8 mouse cellular contexts compared by ENCODE assay signal in genomic region chr12:32953596-32954215, GRCm38 (mm10). TPM values are rescaled to one million over a fixed set of nuclear protein-coding genes. Genes with fewer than 3 reads are reported as not detected.
A peak's percentile ranks its signal among the peaks of the same experiment; 100 is the strongest.
DNase-seq lines count a peak whose midpoint lies in the region; ATAC-seq and TF ChIP-seq lines count a peak whose summit lies in the region.

Gene Sypl, plus strand, starts transcription at chr12:32953891.

- TF ChIP-seq CTCF in bone marrow, adult 2 months (IDR thresholded peaks at IDR 0.05; ENCODE audit: control insufficient read depth, insufficient read depth, low read length): no peak
- no peak; the same call in 1 of the 2 replicates for TF ChIP-seq CTCF in midbrain, postnatal 0 days (IDR thresholded peaks at IDR 0.05)

- no peaks in the 10 kb centered on the region for H3K27me3 ChIP-seq in embryonic facial prominence, embryonic 15.5 days
- H3K27me3 ChIP-seq in limb, embryonic 14.5 days (ENCODE audit: control insufficient read depth, insufficient read depth, low read length): no peaks in the 10 kb centered on the region
- no peaks in the 10 kb centered on the region for H3K27me3 ChIP-seq in midbrain, postnatal 0 days (ENCODE audit: insufficient read depth, low read length)

- H3K36me3 ChIP-seq in embryonic facial prominence, embryonic 15.5 days: no peaks in the 10 kb centered on the region
- H3K36me3 ChIP-seq in limb, embryonic 14.5 days (ENCODE audit: control insufficient read depth, insufficient read depth, low read length): no peaks in the 10 kb centered on the region
- no peaks in the 10 kb centered on the region for H3K36me3 ChIP-seq in midbrain, postnatal 0 days (ENCODE audit: insufficient read depth, low read length)

- H3K4me3 ChIP-seq in bone marrow, adult 2 months (replicated peaks; ENCODE audit: control insufficient read depth, low read depth, low read length): peak within 1 kb of the TSS; percentile 91
- peak within 1 kb of the TSS; percentile 86 for H3K4me3 ChIP-seq in embryonic facial prominence, embryonic 15.5 days (replicated peaks)
- H3K4me3 ChIP-seq in limb, embryonic 14.5 days (replicated peaks; ENCODE audit: low read length): peak within 1 kb of the TSS; percentile 78
- peak within 1 kb of the TSS; percentile 88 for H3K4me3 ChIP-seq in midbrain, postnatal 0 days (ENCODE audit: low read depth, low read length)

- peak; percentile 99 for ATAC-seq in embryonic facial prominence, embryonic 15.5 days (ENCODE audit: insufficient number of reproducible peaks, low FRiP score, low TSS enrichment, low read depth)
- ATAC-seq in limb, embryonic 14.5 days (ENCODE audit: low FRiP score, low read depth): peak; percentile 97
- ATAC-seq in midbrain, postnatal 0 days (ENCODE audit: low FRiP score): peak; percentile 96

- peak within 1 kb of the TSS; percentile 83 for H3K9ac ChIP-seq in embryonic facial prominence, embryonic 15.5 days
- peak within 1 kb of the TSS; percentile 77 for H3K9ac ChIP-seq in limb, embryonic 14.5 days (ENCODE audit: low read depth, low read length, severe bottlenecking)
- H3K9ac ChIP-seq in midbrain, postnatal 0 days (replicated peaks; ENCODE audit: low read length, poor library complexity, severe bottlenecking): peak within 1 kb of the TSS; percentile 84

- TF ChIP-seq POLR2A in bone marrow, adult 2 months (IDR thresholded peaks at IDR 0.05; ENCODE audit: borderline replicate concordance, control insufficient read depth, low read depth, low read length): peak; percentile 61; the same call in 1 of the 2 replicates
- no peak for TF ChIP-seq POLR2A in limb, embryonic 14.5 days (IDR thresholded peaks at IDR 0.05; ENCODE audit: borderline replicate concordance, extremely low read depth, insufficient read depth, insufficient read length)

- H3K4me1 ChIP-seq in bone marrow, adult 2 months (ENCODE audit: control insufficient read depth, insufficient read depth, low read length): peaks cover 2% of the 10 kb centered on the region; the same call in 1 of the 2 replicates
- peaks cover 13% of the 10 kb centered on the region for H3K4me1 ChIP-seq in embryonic facial prominence, embryonic 15.5 days
- H3K4me1 ChIP-seq in limb, embryonic 14.5 days (ENCODE audit: control insufficient read depth, insufficient read depth, low read length): peaks cover 11% of the 10 kb centered on the region
- H3K4me1 ChIP-seq in midbrain, postnatal 0 days (ENCODE audit: insufficient read depth, low read length): peaks cover 8% of the 10 kb centered on the region

- peak within 1 kb of the TSS; percentile 99 for H3K27ac ChIP-seq in bone marrow, adult 2 months (ENCODE audit: control insufficient read depth, insufficient read depth, low read depth, low read length, poor library complexity)
- H3K27ac ChIP-seq in embryonic facial prominence, embryonic 15.5 days (replicated peaks): peak within 1 kb of the TSS; percentile 99
- peak within 1 kb of the TSS; percentile 93 for H3K27ac ChIP-seq in limb, embryonic 14.5 days (replicated peaks; ENCODE audit: low read depth, low read length)
- H3K27ac ChIP-seq in midbrain, postnatal 0 days (ENCODE audit: low read depth, low read length): peak within 1 kb of the TSS; percentile 94

- peak within 1 kb of the TSS; percentile 69 for H3K4me2 ChIP-seq in embryonic facial prominence, embryonic 15.5 days (replicated peaks)
- H3K4me2 ChIP-seq in limb, embryonic 14.5 days (replicated peaks; ENCODE audit: low read depth, low read length, severe bottlenecking): peak within 1 kb of the TSS; percentile 61
- peak within 1 kb of the TSS; percentile 57 for H3K4me2 ChIP-seq in midbrain, postnatal 0 days (ENCODE audit: low read depth, low read length, poor library complexity, severe bottlenecking)

- DNase-seq in 416B (ENCODE audit: low read depth): peak; percentile 98
- peak; percentile 95 for DNase-seq in heart, adult 8-10 months (ENCODE audit: low spot score)
- DNase-seq in kidney, adult 9 months: peak; percentile 99
- peak; percentile 99 for DNase-seq in limb, embryonic 14.5 days (ENCODE audit: low spot score)
- DNase-seq in midbrain, postnatal 0 days (ENCODE audit: low spot score): peak; percentile 99
- DNase-seq in spleen, postnatal 14 days (ENCODE audit: low spot score in 2 of 2): peak; percentile 85 to 87

- 1% methylated on average over 47 of the region's 52 CpGs for WGBS in bone marrow, adult 2 months
- WGBS in embryonic facial prominence, embryonic 15.5 days: under 1% methylated on average over 51 of the region's 52 CpGs
- under 1% methylated on average over 42 of the region's 52 CpGs for WGBS in limb, embryonic 14.5 days
- WGBS in midbrain, postnatal 0 days: under 1% methylated on average over 36 of the region's 52 CpGs

- H3K9me3 ChIP-seq in embryonic facial prominence, embryonic 15.5 days (replicated peaks): no peaks in the 10 kb centered on the region
- no peaks in the 10 kb centered on the region for H3K9me3 ChIP-seq in limb, embryonic 14.5 days (ENCODE audit: control insufficient read depth, low read length)
- no peaks in the 10 kb centered on the region for H3K9me3 ChIP-seq in midbrain, postnatal 0 days (ENCODE audit: low read length)

RNA-seq across cellular contexts. Expression of gene Sypl, which starts in this region (rescaled TPM):
- 8.8 and 25.4 TPM in 2 replicates for polyA plus RNA-seq in bone marrow, adult 2 months (2011; ENCODE audit: insufficient read depth, insufficient read length, low replicate concordance, missing spikeins)
- polyA plus RNA-seq in embryonic facial prominence, embryonic 15.5 days (2015; fragmentation: Nextera tagmentation; extraction: Ambion mirVana): 103 and 106 TPM in 2 replicates
- 10 to 100 TPM; 77.2 to 85.1 (median 80.7) TPM for total RNA-seq in heart, adult 8-10 months (2022)
- polyA plus RNA-seq in limb, embryonic 14.5 days (2012; rRNA removed): 53.3 and 54.1 TPM in 2 replicates
- 97.6 and 104 TPM in 2 replicates for polyA plus RNA-seq in limb, embryonic 14.5 days (2014; fragmentation: Nextera tagmentation; extraction: Ambion mirVana)
- 15.2 and 19.3 TPM in 2 replicates for total RNA-seq in midbrain, postnatal 0 days (2014; rRNA removed)
- polyA plus RNA-seq in midbrain, postnatal 0 days (2015; fragmentation: Nextera tagmentation; extraction: Ambion mirVana): 35.2 and 37.1 TPM in 2 replicates

Comparison
In these comparisons a context has a peak if more than half of its experiments do, and no peak if none do; other contexts are left out.
1. Peak in every context shown above with its lines: DNase-seq, ATAC-seq, H3K4me3 ChIP-seq and H3K27ac ChIP-seq.